Mouse (Mus musculus) limb, embryonic 14.5 days (tissue): Measurements from ENCODE around the gene Bap1. TPM values are rescaled to one million over a fixed set of nuclear protein-coding genes. Genes with fewer than 3 reads are reported as not detected.

Experiments used
- ATAC-seq: fragments of 200-750 bp; cut with Nextera tagmentation; 2 replicates; pipeline ENCODE4 v1.8.0; 2017; ENCODE audit warnings: low read depth, moderate number of reproducible peaks, moderate TSS enrichment; ENCODE audit not compliant: low FRiP score
- DNase-seq: peaks from one replicate; pipeline ENCODE4 v3.0.0-alpha.2; 2015; ENCODE audit warnings: low spot score
- H3K27ac ChIP-seq: fragments of 300-500 bp; sonication (generic); replicated peaks from 2 replicates; pipeline ENCODE4 v1.5.1; 2014; ENCODE audit warnings: low read depth, mild to moderate bottlenecking, low read length, moderate library complexity, mixed read lengths
- H3K27me3 ChIP-seq: fragments of 300-500 bp; sonication (generic); 2 replicates; pipeline ENCODE4 v1.6.1; 2014; ENCODE audit warnings: low read length, mixed read lengths; ENCODE audit not compliant: control insufficient read depth, insufficient read depth
- H3K36me3 ChIP-seq: fragments of 300-500 bp; sonication (generic); 2 replicates; pipeline ENCODE4 v1.6.1; 2014; ENCODE audit warnings: mild to moderate bottlenecking, low read length, moderate library complexity, mixed read lengths; ENCODE audit not compliant: control insufficient read depth, insufficient read depth
- H3K4me1 ChIP-seq: fragments of 300-500 bp; sonication (generic); 2 replicates; pipeline ENCODE4 v1.6.1; 2014; ENCODE audit warnings: antibody characterized with exemption, low read length, mixed read lengths; ENCODE audit not compliant: control insufficient read depth, insufficient read depth
- H3K4me2 ChIP-seq: fragments of 300-500 bp; sonication (generic); replicated peaks from 2 replicates; pipeline ENCODE4 v1.6.1; 2014; ENCODE audit warnings: low read depth, mild to moderate bottlenecking, low read length, moderate library complexity; ENCODE audit not compliant: severe bottlenecking
- H3K4me3 ChIP-seq: fragments of 300-500 bp; sonication (generic); replicated peaks from 2 replicates; pipeline ENCODE4 v1.5.1; 2014; ENCODE audit warnings: low read length
- H3K9ac ChIP-seq: fragments of 300-500 bp; sonication (generic); 2 replicates; pipeline ENCODE4 v1.6.1; 2014; ENCODE audit warnings: mild to moderate bottlenecking, low read depth, low read length, moderate library complexity; ENCODE audit not compliant: severe bottlenecking
- H3K9me3 ChIP-seq: fragments of 300-500 bp; sonication (generic); 2 replicates; pipeline ENCODE4 v1.6.1; 2016; ENCODE audit warnings: low read length; ENCODE audit not compliant: control insufficient read depth
- POLR2A ChIP-seq: fragments of 200-500 bp; IDR thresholded peaks from 2 replicates; pipeline ENCODE4 v1.8.0; 2012; ENCODE audit warnings: inconsistent platforms, mild to moderate bottlenecking, moderate library complexity, borderline replicate concordance; ENCODE audit not compliant: insufficient read depth, insufficient read length; ENCODE audit errors: extremely low read depth
- WGBS: fragments of 180-500 bp; shearing (Covaris S2); extraction: QIAGEN DNeasy Blood & Tissue Kit; methylation state at CpG from one replicate; pipeline ENCODE4 v1.1.7; 2014; 5-methylcytosine and 5-hydroxymethylcytosine counted together
- polyA plus RNA-seq, 2 experiments: library from polyadenylated mRNA; depleted of rRNA in 1 of 2; stranded (reverse) in 1 of 2; unstranded in 1 of 2; fragments of >200 nt; fragmentation: Nextera tagmentation in 1 of 2; extraction: Ambion mirVana in 1 of 2; gene quantifications; 2 replicates each; pipeline versions ENCODE4 v1.2.1 to v1.2.3; 2012 to 2014

Gene Bap1
- polyA plus RNA-seq, 2 experiments = 71.7 to 90.1 TPM

GRCm38 (mm10) chr14:31207070-31207830 lies 44.0 kb upstream of the Bap1 start:
- Histone ChIP-seq H3K27ac (no peak overlapping the region), H3K9me3 (no peaks in the 10 kb centered on the region), H3K9ac (peak overlapping the region; percentile 96), H3K4me2 (peak overlapping the region; percentile 64), H3K36me3 (peaks cover 27% of the 10 kb centered on the region), H3K4me1 (peaks cover 11% of the 10 kb centered on the region), H3K27me3 (no peaks in the 10 kb centered on the region), H3K4me3 (peak overlapping the region; percentile 86)
- 81% methylated on average over 13 of the region's 13 CpGs for WGBS
- DNase-seq (no peak), ATAC-seq (no peak)
- TF ChIP-seq POLR2A = no peak

- no peak for TF ChIP-seq POLR2A
- no peaks in the 10 kb centered on the region for H3K9me3 ChIP-seq
- peak within 1 kb of the TSS; percentile 64 for H3K4me2 ChIP-seq
- no peak within 1 kb of the TSS for H3K27ac ChIP-seq
- DNase-seq = no peak
- no peak for ATAC-seq
- H3K4me1 ChIP-seq = peaks cover 16% of the 10 kb centered on the region
- H3K36me3 ChIP-seq = peaks cover 19% of the 10 kb centered on the region
- H3K27me3 ChIP-seq = no peaks in the 10 kb centered on the region
- H3K4me3 ChIP-seq = no peak within 1 kb of the TSS; the same call in 1 of the 2 replicates
- H3K9ac ChIP-seq = peak within 1 kb of the TSS; percentile 21; the same call in 1 of the 2 replicates
- WGBS = 52% methylated on average over 2 of the region's 2 CpGs
These were observed 43.2 kb upstream of the Bap1 start, which contains the start of gene Tnnc1 for GRCm38 (mm10) chr14:31208084-31208483. Gene Tnnc1 (plus strand): TSS chr14:31208312.

- no peaks in the 10 kb centered on the region for H3K27me3 ChIP-seq
- no peaks in the 10 kb centered on the region for H3K9me3 ChIP-seq
- no peak overlapping the region for H3K4me3 ChIP-seq
- H3K36me3 ChIP-seq = peaks cover 8% of the 10 kb centered on the region
- H3K4me2 ChIP-seq = no peak overlapping the region
- ATAC-seq (peak; percentile 20; the same call in 1 of the 2 replicates), DNase-seq (no peak)
- TF ChIP-seq POLR2A = no peak
- H3K27ac ChIP-seq = no peak overlapping the region
- peaks cover 16% of the 10 kb centered on the region for H3K4me1 ChIP-seq
- WGBS = 55% methylated on average over 4 of the region's 4 CpGs
- H3K9ac ChIP-seq = 0 out of 2 replicates have a peak overlapping the region, but pooled peaks have one; percentile 21
These were observed 42.1 kb upstream of the Bap1 start for GRCm38 (mm10) chr14:31209133-31209557.

GRCm38 (mm10) chr14:31211854-31212253 lies 39.4 kb upstream of the Bap1 start:
- no peak for ATAC-seq

GRCm38 (mm10) chr14:31212499-31212898 lies 38.8 kb upstream of the Bap1 start:
- Histone ChIP-seq H3K4me1 (0 out of 2 replicates have a peak, but pooled peaks cover 8% of the 10 kb centered on the region), H3K4me3 (no peak overlapping the region), H3K36me3 (no peaks in the 10 kb centered on the region), H3K9ac (no peak overlapping the region), H3K27ac (no peak overlapping the region), H3K27me3 (no peaks in the 10 kb centered on the region), H3K4me2 (no peak overlapping the region), H3K9me3 (no peaks in the 10 kb centered on the region)
- WGBS = 55% methylated on average over 3 of the region's 3 CpGs
- ATAC-seq (peak; percentile 27; the same call in 1 of the 2 replicates), DNase-seq (no peak)
- no peak for TF ChIP-seq POLR2A

More at GRCm38 (mm10) chr14:31211854-31212253, 39.4 kb upstream of the Bap1 start:
- Histone ChIP-seq H3K4me2 (no peak overlapping the region), H3K9me3 (no peaks in the 10 kb centered on the region), H3K27ac (no peak overlapping the region), H3K27me3 (no peaks in the 10 kb centered on the region), H3K4me1 (0 out of 2 replicates have a peak, but pooled peaks cover 11% of the 10 kb centered on the region), H3K9ac (no peak overlapping the region), H3K36me3 (no peaks in the 10 kb centered on the region), H3K4me3 (no peak overlapping the region)
- no peak for DNase-seq
- TF ChIP-seq POLR2A = no peak
- 88% methylated on average over 6 of the region's 6 CpGs for WGBS
